Mouse (Mus musculus): ENCODE measurements at regions not wholly inside any gene's neighbourhood (a gene's known extent, or its start where the extent isn't known, plus 50 kb on each side); places are given as distances from the start of the nearest gene placed in this dataset.

- DNase-seq (ENCODE audit: low spot score) = no peak
These were observed 129.4 kb upstream of the Rcn1 start for GRCm38 (mm10) chr2:105528535-105528934.

GRCm38 (mm10) chr2:105544099-105544498 is 124.6 kb upstream of the Pax6 start:
- DNase-seq (ENCODE audit: low spot score) = no peak

GRCm38 (mm10) chr2:105552092-105552491 is 116.6 kb upstream of the Pax6 start:
- no peak for DNase-seq (ENCODE audit: low spot score)

- DNase-seq (ENCODE audit: low spot score) = no peak
These were observed 81.9 kb upstream of the Pax6 start for GRCm38 (mm10) chr2:105586782-105587181.

GRCm38 (mm10) chr2:105594131-105594530 is 74.6 kb upstream of the Pax6 start:
- no peak for DNase-seq (ENCODE audit: low spot score)

GRCm38 (mm10) chr2:105604553-105605116 is 64.1 kb upstream of the Pax6 start:
- no peak for DNase-seq (ENCODE audit: low spot score)

- DNase-seq (ENCODE audit: low spot score) = no peak
These were observed 60.6 kb upstream of the Pax6 start for GRCm38 (mm10) chr2:105607969-105608538.

- no peak for DNase-seq (ENCODE audit: low spot score)
These were observed 59.9 kb upstream of the Pax6 start for GRCm38 (mm10) chr2:105608756-105609155.

GRCm38 (mm10) chr2:105611014-105611413 is 57.7 kb upstream of the Pax6 start:
- DNase-seq (ENCODE audit: low spot score) = no peak

- DNase-seq (ENCODE audit: low spot score) = no peak
These were observed 57.0 kb upstream of the Pax6 start for GRCm38 (mm10) chr2:105611651-105612050.

GRCm38 (mm10) chr2:105612051-105612664 is 56.5 kb upstream of the Pax6 start:
- no peak for DNase-seq (ENCODE audit: low spot score)

GRCm38 (mm10) chr2:105612706-105613105 is 56.0 kb upstream of the Pax6 start:
- DNase-seq (ENCODE audit: low spot score) = no peak

GRCm38 (mm10) chr2:105613243-105613642 is 55.5 kb upstream of the Pax6 start:
- DNase-seq (ENCODE audit: low spot score) = no peak

GRCm38 (mm10) chr2:105615891-105616733 is 52.6 kb upstream of the Pax6 start:
- no peak for DNase-seq (ENCODE audit: low spot score)

All from layer of hippocampus, adult 9-10 months (tissue).